Mouse (Mus musculus) mesoderm, embryonic 11.5 days (tissue): Measurements from ENCODE around the gene Plcg1.

Experiments used
- DNase-seq: peaks from one replicate; pipeline ENCODE4 v3.0.0-alpha.2; 2012; ENCODE audit warnings: low read depth, low spot score

Gene Plcg1

GRCm38 (mm10) chr2:160731117-160731838 is at the start of gene Plcg1:
Gene Plcg1 (plus strand): TSS chr2:160731300.
- DNase-seq, result peak; percentile 94

GRCm38 (mm10) chr2:160700271-160700670 is 30.8 kb upstream of the Plcg1 start:
- no peak for DNase-seq

- DNase-seq, result no peak
These were observed 29.5 kb upstream of the Plcg1 start for GRCm38 (mm10) chr2:160701603-160702002.

- DNase-seq, result no peak
These were observed 28.3 kb upstream of the Plcg1 start for GRCm38 (mm10) chr2:160702824-160703223.

- no peak for DNase-seq
These were observed 23.4 kb upstream of the Plcg1 start for GRCm38 (mm10) chr2:160707673-160708072.

- DNase-seq, result no peak
These were observed 15.6 kb upstream of the Plcg1 start for GRCm38 (mm10) chr2:160715463-160716030.

- peak; percentile 67 for DNase-seq
These were observed 13.8 kb upstream of the Plcg1 start for GRCm38 (mm10) chr2:160717269-160717668.

GRCm38 (mm10) chr2:160718811-160719210 is 12.3 kb upstream of the Plcg1 start:
- no peak for DNase-seq

- DNase-seq, result no peak
These were observed 8.4 kb upstream of the Plcg1 start for GRCm38 (mm10) chr2:160722714-160723113.

GRCm38 (mm10) chr2:160723613-160724375 is 7.3 kb upstream of the Plcg1 start:
- DNase-seq, result no peak

- no peak for DNase-seq
These were observed 6.6 kb upstream of the Plcg1 start for GRCm38 (mm10) chr2:160724536-160724935.

GRCm38 (mm10) chr2:160725877-160726864 is 4.9 kb upstream of the Plcg1 start:
- DNase-seq, result no peak

- DNase-seq, result no peak
These were observed 2.1 kb upstream of the Plcg1 start for GRCm38 (mm10) chr2:160728972-160729371.

GRCm38 (mm10) chr2:160729436-160729835 is 1.7 kb upstream of the Plcg1 start:
- DNase-seq, result no peak

GRCm38 (mm10) chr2:160729851-160730796 is 976 bp upstream of the Plcg1 start:
- no peak for DNase-seq

GRCm38 (mm10) chr2:160730797-160731116 is 343 bp upstream of the Plcg1 start:
- DNase-seq, result no peak

GRCm38 (mm10) chr2:160731839-160732261 is 750 bp downstream of the Plcg1 start:
- DNase-seq, result peak; percentile 68

GRCm38 (mm10) chr2:160732420-160732995 is 1.4 kb downstream of the Plcg1 start:
- DNase-seq, result no peak

GRCm38 (mm10) chr2:160733131-160733531 is 2.0 kb downstream of the Plcg1 start:
- DNase-seq, result no peak

- no peak for DNase-seq
These were observed 3.2 kb downstream of the Plcg1 start for GRCm38 (mm10) chr2:160734331-160734730.
